Mouse (Mus musculus) heart, embryonic 12.5 days (tissue): ENCODE results near the gene Nab2. TPM values are rescaled to one million over a fixed set of nuclear protein-coding genes. Genes with fewer than 3 reads are reported as not detected.

Source experiments
- polyA plus RNA-seq: library from polyadenylated mRNA; unstranded; fragments of >200 nt; fragmentation: Nextera tagmentation; extraction: Ambion mirVana; gene quantifications from 2 replicates; pipeline ENCODE4 v1.2.1, GENCODE M21; 2016

Gene Nab2
- polyA plus RNA-seq, 1 experiment from 2014 or later = 13.7 TPM

Other genes starting within 250 kb of the Nab2 start
- gene Stac3, start 166.9 kb downstream of the Nab2 start, polyA plus RNA-seq = 0.50 and 1.1 TPM in 2 replicates
- gene Ndufa4l2, start 153.6 kb downstream of the Nab2 start, polyA plus RNA-seq = 19.5 and 24.4 TPM in 2 replicates
- 80.4 and 83.8 TPM in 2 replicates for gene Shmt2, start 146.1 kb downstream of the Nab2 start, polyA plus RNA-seq
- 0.33 and 0.65 TPM in 2 replicates for gene Nxph4, start 134.0 kb downstream of the Nab2 start, polyA plus RNA-seq
- gene Lrp1, start 47.4 kb downstream of the Nab2 start, polyA plus RNA-seq = 43.3 and 46.1 TPM in 2 replicates
- 27.8 and 28.2 TPM in 2 replicates for gene Stat6, start 25.6 kb downstream of the Nab2 start, polyA plus RNA-seq
- 8.9 and 9.2 TPM in 2 replicates for gene Nemp1, start 1.7 kb downstream of the Nab2 start, polyA plus RNA-seq
- 0.22 and 0.32 TPM in 2 replicates for gene Myo1a, start 36.6 kb upstream of the Nab2 start, polyA plus RNA-seq
- 4.4 and 16.9 TPM in 2 replicates for gene Tac2, start 55.9 kb upstream of the Nab2 start, polyA plus RNA-seq
- gene Zbtb39, start 71.0 kb upstream of the Nab2 start, polyA plus RNA-seq = 2.5 TPM in 2 replicates
- gene Gpr182, start 83.2 kb upstream of the Nab2 start, polyA plus RNA-seq = 22.2 and 23.4 TPM in 2 replicates
- gene Rdh1, start 91.2 kb upstream of the Nab2 start, polyA plus RNA-seq = not detected in 2 replicates
- not detected in 2 replicates for gene Rdh16f1, start 91.2 kb upstream of the Nab2 start, polyA plus RNA-seq
- 0.06 and 0.10 TPM in 2 replicates for gene Rdh9, start 107.8 kb upstream of the Nab2 start, polyA plus RNA-seq
- not detected in 2 replicates for gene Rdh16, start 132.6 kb upstream of the Nab2 start, polyA plus RNA-seq
- not detected in 2 replicates for gene Rdh19, start 181.4 kb upstream of the Nab2 start, polyA plus RNA-seq
- gene Rdh16f2, start 197.9 kb upstream of the Nab2 start, polyA plus RNA-seq = not detected in 2 replicates
- not detected in 2 replicates for gene Rdh7, start 220.2 kb upstream of the Nab2 start, polyA plus RNA-seq
- not detected in 2 replicates for gene Sdr9c7, start 229.9 kb upstream of the Nab2 start, polyA plus RNA-seq